Mouse (Mus musculus) layer of hippocampus, adult 11-12 months (tissue): ENCODE measurements at regions not wholly inside any gene's neighbourhood (a gene's known extent, or its start where the extent isn't known, plus 50 kb on each side); places are given as distances from the start of the nearest gene placed in this dataset.
A peak's percentile ranks its signal among the peaks of the same experiment; 100 is the strongest.

Experiments
- DNase-seq: peaks from one replicate; pipeline ENCODE4 v3.0.0; 2022; ENCODE audit warnings: low spot score

DNA sequence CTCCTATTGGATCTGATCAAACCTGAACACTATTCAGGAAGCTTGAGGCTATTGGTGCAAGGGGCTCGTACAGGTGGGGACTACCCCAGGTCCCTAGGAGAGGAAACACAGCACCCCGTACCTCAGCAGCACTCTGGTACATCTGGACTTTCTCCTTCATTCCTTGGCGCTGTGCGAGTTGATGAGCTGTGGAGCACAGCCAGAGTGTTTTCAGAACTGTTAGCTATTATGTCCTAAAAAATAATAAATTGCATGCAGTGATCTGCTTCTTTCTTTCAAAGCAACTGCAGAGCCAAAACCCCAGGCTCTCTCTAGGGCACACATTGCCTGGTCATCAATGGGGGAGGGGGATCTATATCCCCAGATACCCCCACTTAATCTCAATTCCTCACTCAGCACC lies 122.6 kb downstream of the Gm12728 start:
- no peak for DNase-seq

- DNase-seq = peak; percentile 44
Measured at GRCm38 (mm10) chr4:105914996-105915395, 125.3 kb downstream of the Gm12728 start.

DNA sequence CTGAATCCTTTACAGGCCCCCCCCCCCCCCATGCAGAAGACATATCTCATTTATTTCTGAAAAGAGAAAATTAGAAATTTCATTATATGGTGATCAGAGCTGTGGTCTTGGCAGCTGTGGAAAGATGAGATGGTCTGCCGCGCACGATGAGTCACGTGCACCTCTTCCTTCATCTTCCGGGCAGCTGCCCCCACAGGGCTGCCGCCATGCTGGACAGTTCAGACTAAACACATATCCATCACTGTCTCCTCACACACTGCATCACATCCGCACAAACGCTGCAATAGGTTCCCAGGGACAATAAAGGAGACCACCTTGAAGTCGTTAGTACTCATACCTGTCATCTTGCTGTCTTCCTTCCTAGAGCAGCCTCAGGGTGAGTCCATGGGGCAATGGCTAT lies 126.6 kb downstream of the Gm12728 start:
- no peak for DNase-seq

GRCm38 (mm10) chr4:105924781-105925382 lies 135.2 kb downstream of the Gm12728 start:
- DNase-seq = no peak

DNA sequence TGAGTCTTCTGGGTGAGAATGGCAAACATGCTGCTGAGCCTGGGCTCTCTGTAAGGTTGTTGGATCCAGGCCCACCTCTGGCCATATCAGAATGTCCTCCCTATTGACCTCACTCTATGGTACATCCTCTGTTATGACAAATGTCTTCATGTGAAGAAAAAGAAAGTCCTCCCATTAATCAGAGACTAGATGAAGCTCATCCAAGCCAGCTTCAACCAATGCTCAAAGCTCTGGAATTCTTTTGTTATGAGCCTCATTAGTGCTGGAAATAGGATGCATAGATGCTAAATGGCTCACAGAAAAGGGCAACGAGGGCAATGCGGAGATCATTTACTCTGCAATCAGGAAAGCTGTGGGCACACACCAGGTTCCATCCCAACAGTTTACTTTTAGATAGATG lies 135.8 kb downstream of the Gm12728 start:
- no peak for DNase-seq

DNA sequence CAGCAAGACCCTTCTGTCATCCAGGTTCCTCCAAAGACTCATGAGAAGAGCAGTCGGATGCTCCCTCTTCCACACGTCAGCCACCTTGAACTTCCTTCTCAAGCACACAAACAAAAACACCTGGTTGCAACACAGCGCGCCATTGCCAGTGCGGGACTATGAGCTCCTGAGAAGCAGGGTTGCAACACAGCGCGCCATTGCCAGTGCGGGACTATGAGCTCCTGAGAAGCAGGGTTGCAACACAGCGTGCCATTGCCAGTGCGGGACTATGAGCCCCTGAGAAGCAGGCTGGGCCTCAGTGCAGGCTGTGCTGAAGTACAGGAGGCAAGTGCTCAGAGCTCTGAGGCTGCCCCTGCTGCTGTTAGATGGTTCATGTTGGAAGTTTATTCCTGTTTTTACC lies 140.0 kb downstream of the Gm12728 start:
- DNase-seq = no peak

- no peak for DNase-seq
Measured at GRCm38 (mm10) chr4:105934971-105935370, 145.3 kb downstream of the Gm12728 start.

- peak; percentile 27 for DNase-seq
Measured at GRCm38 (mm10) chr4:105936755-105937514, 147.3 kb downstream of the Gm12728 start.

DNA sequence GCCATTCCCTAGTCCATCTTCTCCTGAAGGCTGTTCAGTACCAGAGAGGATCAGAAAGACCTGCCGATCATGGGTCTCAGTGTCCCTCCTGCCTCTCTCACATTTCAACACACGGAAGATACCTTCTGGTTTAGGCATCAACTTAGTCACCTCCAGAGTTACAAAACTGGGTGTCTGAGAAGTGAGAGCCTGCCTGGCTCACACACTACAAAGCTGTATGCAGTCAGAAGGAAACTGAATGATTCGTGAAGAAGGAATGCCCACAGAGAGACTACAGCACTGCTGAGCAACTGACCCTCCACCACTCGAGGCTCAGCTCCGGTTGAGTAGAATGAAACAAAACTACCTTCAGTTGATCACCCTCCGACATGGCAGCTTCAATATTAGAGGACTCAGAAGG lies 147.9 kb downstream of the Gm12728 start:
- no peak for DNase-seq

DNA sequence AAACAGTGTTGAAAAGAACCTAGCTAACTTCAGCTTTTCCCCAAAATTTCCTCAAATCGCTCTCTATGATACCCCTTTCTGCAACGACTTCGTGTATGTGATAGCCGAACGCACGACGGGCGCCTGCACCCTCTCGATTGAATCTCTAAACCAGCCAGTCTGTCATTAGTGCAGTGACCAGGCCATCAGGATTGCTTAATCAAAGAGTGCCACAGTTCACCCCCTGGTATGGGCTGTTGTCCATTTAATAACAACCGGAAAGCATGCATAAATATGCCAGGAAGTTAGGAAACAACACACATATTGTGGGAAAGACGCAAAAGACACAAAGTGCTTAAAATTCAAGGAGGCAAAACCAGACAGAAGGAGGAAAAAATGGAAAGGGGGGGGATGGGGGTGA lies 149.2 kb downstream of the Gm12728 start:
- DNase-seq = no peak

- DNase-seq = no peak
Measured at GRCm38 (mm10) chr4:105939636-105940199, 150.0 kb downstream of the Gm12728 start.

DNA sequence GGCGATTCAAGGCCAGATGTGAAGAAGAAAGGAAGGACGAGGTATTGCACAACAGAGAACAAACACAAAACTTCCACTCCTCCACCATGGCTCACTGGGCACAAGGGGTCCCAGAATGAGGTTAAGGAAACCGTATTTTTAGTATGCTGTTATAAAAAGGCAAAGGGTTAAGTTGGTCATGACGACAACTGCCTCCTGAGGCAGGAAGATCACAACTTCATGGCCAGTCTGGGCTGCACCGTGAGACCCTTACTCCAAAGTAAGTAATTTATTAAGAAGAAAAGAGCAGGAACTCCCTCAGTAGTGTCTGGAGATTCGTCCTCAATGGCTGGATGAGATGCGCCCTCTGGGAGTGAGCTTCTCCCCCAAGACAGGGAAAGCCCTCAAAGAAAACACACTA lies 151.2 kb downstream of the Gm12728 start:
- no peak for DNase-seq

DNA sequence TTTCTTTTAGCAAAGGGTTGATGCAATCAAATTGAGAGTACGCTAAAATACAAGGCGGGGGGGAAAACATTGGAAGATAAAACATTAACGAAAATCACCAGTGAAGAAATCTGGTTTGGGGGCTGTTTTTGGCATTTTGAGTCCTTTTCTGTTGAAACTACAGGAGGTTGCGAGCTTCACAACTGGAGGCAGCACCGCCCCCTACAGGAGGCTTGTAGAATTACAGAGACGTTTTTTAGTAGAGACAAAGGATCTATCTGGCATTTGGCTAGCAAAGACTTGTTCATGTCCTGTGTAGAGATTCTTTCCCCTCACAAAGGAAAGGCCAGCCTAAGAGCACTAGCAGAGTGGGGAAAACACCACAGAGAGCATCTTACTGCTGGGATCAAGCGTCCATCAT lies 152.1 kb downstream of the Gm12728 start:
- peak; percentile 57 for DNase-seq

DNA sequence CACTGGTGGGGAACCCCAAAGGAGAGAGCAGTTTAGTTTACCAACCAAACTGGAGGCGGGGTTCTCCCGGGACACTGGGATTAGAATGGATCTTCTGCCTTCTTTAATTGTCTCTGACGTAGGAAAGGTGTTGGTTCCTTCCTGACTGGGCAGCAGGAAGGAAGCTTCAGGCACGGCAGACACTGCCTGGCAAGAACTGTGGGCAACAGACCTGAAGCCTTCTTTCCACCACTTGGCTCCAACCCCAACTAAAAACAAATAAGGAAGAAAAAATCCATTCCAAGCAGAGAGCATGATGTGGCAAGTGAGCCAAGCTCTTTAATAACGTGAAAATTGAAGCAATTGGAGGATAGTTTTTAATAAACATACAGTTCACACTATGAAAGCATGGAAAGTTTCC lies 155.3 kb downstream of the Gm12728 start:
- no peak for DNase-seq

DNA sequence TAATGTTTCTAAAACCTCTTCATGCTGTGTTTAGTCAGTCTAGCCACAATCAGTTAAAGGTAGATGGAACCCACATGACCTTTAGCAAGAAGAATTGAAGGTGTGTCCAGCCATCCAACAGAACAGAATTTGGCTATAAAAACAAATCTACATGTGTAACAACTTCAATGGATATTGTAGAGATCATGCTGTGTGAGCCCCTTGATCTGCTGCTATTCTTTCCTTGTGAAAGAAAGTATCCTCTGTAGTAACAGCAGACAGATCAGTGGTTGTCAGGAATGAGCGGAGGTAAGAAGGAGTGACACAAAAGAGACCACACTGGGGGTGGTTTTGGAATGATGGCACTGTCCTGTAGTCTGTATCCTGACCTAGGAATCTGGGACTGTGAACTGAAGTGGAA lies 156.3 kb downstream of the Gm12728 start:
- no peak for DNase-seq

DNA sequence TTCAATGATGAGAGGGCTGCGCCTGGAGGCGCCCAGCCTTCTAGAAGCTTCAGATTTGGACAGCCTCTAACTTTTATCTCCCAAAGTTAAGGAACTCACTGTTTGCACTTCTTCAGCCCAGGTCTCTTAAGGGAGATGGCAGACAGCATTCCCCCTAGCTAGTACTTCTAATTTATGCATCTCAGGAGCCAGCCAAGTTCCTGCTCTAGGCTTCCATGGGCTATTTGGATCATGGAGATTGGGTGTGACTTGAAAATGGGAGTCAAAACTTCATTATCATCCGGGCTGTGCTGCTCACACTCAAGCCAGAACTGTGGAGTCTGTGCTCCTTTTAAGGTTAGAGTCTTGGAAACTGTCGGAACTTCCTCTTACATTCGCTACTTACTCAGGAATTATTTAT lies 158.7 kb downstream of the Gm12728 start:
- no peak for DNase-seq

DNA sequence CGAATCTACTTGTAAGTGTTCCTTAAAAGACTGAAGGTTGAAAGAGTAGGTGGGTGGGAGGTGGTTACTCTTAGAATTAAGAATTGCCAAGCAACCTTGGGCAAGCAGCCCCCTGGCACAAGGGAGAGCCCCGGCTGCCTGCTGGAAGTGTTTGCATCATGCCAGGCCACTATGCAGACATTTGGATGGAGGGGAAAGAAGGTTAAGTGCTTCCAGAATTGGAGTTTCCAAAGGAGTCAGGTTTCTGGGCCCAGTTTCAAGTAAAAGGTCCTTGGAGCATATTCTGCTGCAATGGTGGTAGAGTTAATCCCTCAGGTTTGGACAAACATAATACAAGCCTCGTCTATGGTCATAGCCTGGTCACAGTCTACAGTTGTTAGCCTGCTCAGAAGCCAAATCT lies 162.7 kb downstream of the Gm12728 start:
- no peak for DNase-seq

- no peak for DNase-seq
Measured at GRCm38 (mm10) chr4:105956516-105956915, 166.8 kb downstream of the Gm12728 start.

DNA sequence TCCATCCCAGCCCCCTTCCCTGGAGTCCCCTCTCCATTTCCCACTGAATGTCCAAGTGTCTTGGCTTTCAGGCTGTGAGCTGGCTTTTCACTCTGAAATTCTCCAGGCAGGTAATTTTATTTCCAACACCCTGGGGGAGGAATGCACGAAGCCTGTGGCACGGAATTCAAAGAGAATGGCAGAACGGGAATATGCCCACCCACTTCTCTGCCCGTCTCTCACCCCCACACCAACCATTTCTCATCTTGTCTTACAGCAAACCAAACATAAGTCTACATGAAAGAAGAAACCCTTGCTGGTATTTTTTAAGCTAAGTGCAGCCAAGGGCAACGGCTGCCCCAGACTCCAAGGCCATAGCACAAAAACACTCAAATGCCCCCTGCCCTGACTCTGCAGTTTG lies 168.7 kb downstream of the Gm12728 start:
- DNase-seq = no peak

DNA sequence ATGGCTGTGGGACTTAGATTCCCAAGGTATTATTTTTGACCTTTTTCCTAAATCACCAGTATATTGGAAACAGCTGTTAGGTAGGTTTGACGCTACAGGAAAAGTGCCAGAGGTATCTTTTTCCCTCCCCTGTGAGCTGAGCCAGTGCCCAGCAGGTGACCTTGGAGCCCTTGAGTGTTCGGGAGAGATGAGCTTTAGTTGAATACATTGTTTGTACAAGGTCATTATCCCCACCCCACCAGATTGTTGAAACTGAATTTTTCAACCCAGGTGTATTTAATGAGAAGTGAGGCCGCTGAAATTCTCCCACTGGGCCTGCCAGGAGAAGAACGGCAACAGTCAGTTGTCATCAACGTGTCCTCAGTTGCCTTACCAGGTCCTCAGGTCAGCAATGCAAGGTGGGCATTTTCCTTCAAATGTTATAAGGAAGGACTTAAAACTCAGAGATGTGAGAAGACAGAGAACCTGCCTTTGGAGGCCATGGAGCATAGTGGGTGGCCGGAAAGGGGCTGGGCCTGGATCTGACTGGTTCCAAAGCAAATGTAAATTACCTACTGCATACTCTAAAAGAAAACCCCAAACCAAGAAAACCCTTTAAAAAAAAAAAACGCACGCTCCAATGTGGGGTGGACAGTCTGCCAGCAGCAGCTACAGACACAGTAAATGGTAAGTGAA lies 172.2 kb downstream of the Gm12728 start:
- no peak for DNase-seq

GRCm38 (mm10) chr4:105962542-105962941 lies 172.9 kb downstream of the Gm12728 start:
- no peak for DNase-seq

GRCm38 (mm10) chr4:105968324-105968723 lies 178.7 kb downstream of the Gm12728 start:
- no peak for DNase-seq

DNA sequence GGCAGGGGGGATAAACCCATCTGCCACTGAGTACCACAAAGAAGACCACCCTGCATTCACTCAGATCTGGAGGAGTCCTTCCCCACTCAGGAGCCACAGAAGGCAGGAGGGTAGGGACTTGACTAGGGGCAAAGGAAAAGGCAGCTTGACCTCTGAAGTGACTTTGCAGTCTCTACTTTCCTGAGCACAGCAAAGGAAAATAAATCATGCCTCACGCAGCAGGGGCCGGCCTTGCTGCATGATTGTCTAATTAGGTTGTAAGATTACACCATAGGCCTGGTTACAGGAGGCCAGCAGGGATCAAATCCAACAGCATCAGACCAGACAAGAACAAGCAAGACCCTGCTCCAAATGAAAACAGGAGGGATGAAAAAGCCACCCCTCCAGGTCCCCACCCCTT lies 180.0 kb downstream of the Gm12728 start:
- DNase-seq = no peak
